Mouse (Mus musculus): ENCODE measurements around the gene Eif4g3.

The Eif4g3 gene

DNA sequence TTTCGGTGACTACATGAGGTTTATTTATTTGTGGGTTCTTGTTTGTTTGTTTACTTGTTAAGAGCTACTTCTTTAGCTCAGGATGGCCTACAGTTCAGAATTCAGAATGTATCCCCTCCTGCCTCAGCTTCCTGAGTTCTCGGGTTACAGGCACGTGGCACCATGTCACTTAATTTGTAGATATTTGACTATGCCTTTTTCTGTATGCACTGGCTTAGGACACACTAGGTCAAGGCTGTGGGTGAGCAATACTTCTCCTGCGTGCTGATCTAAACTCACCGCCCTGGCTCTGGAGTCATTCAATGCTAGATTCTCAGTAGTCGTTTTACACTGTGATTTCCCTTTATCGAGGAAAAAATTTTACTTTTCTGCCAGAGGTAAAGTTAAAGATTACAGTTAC, 227.9 kb downstream of the Eif4g3 start:
- DNase-seq (ENCODE audit: low spot score) = no peak

DNA sequence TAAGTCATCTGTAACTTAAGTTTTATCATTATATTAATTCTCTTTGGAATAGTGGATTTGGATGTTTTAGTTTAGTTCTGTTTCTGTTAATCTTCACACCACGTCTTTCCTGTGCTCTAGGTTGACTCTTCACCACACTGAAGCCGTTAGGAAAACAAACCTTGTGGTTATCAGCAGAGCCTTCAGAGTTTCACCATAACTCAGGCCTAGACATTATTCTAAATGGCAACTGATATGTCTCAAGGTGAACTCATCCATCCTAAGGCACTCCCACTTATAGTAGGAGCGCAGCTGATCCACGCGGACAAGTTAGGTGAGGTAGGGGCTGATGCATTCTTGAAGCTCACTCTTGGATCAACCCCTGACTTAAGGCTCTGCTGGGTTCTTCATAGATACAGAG, 228.6 kb downstream of the Eif4g3 start:
- DNase-seq (ENCODE audit: low spot score) = no peak

- DNase-seq (ENCODE audit: low spot score) = no peak
These were observed 229.6 kb downstream of the Eif4g3 start for GRCm38 (mm10) chr4:138222396-138222795.

DNA sequence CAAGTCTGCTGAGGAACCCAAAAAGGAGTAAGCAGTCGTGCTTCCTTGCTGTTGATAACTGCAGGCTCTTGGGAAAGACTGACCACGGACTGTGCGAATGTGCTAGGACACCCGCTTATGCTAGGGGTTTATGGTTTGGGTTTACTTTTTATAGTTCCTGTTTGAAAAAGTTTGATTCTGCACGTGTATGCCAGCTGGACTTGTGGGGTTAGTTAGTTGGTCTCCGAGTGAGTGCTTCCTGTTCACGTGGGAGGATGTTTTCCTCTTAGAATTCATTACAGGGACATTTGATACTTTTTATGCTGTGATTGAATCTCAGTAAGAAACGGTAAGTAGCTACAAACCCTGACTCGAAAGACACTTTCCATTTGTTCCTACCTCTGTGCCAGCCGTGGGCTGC, 230.8 kb downstream of the Eif4g3 start:
- DNase-seq (ENCODE audit: low spot score) = no peak

- no peak for DNase-seq (ENCODE audit: low spot score)
These were observed 254.2 kb downstream of the Eif4g3 start for GRCm38 (mm10) chr4:138246756-138247665.

DNA sequence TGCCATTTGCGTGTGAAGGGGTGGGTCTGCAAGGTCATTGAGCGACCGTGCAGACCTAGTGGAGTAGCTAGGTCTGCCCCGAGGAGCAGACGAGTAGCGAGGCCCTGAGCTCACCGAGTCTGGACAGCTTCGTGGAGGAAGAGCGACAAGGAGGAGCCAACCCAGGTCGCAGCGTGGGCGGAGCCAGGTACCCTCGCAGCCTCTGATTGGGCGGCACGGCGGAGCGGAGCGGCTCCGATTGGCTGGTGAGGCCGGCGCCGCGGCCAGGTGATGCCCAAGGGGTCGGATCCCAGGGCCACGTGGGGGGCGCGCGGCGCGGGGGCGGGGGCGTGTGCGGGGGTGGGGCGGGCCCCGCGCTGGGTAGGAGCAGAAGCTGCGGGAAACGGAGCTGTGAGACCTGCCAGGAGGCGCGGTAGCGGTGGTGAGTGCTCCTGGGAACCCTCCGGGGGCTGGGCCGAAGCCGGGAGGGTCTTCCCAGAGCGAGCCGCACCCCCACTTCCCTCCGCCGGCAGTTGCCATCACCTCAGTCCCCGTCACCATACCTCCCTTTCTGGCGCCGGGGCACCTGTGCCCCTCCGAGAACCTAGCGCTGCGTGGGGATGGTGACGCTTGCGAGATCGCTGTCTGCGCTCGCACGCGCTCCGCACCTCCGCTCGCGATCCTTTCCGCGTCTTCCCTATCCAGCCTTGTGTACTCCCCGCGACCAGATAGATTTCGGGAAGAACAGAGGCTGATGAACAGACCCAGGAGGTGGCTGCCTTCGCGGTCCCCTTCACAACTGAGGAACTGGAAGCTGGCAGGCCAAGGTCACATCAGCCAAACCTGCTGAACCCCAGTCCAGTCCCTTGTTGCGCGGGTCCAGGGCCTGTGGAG, 257.5 kb downstream of the Eif4g3 start, which contains the start of the genes Sh2d5 and Kif17:
Gene Sh2d5, plus strand, starts transcription at position 316 of the 873 bp plus-strand sequence.
Gene Kif17, plus strand, starts transcription at position 348 of the 873 bp plus-strand sequence.
- peak; percentile 56 for DNase-seq (ENCODE audit: low spot score)

DNA sequence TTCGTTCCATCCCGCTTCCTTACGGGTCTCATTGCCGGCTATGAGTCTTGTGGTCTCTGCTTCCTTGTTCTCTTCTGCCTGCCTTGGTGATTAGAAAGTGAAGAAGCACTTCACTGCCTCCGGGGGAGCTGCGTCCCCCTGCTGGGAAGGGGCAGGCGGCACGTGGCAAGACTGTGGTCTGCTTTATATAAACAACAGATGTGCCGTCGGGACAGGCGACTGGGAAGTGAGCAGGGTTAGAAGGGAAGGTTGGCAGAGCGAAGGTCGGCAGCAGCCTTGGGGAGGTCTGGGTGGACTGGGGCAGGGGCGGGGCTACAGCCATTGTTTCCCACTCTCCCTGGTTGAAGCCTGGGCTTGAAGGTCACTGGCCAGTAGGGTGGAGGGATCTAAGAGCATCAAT, 259.0 kb downstream of the Eif4g3 start:
- no peak for DNase-seq (ENCODE audit: low spot score)

DNA sequence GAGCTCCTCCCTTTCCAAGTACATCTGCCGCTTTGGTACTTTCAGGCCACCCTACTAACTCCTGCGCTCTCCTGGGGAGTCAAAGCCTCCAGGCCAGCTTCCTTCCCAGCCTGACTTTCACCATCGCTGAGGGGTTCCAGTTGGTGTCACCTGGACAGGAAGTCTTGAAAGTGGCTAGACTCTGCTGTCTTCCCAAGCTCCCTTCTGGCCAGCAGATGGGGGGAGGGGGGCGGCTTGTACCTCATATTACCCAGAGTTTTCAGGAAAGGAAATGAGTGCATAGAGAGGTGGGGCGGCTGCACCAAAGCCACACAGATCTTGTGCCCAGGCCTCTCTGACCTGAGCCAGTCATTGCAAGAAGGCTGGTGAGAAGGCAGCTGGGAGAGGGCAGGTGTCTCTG, 259.4 kb downstream of the Eif4g3 start:
- DNase-seq (ENCODE audit: low spot score) = no peak

DNA sequence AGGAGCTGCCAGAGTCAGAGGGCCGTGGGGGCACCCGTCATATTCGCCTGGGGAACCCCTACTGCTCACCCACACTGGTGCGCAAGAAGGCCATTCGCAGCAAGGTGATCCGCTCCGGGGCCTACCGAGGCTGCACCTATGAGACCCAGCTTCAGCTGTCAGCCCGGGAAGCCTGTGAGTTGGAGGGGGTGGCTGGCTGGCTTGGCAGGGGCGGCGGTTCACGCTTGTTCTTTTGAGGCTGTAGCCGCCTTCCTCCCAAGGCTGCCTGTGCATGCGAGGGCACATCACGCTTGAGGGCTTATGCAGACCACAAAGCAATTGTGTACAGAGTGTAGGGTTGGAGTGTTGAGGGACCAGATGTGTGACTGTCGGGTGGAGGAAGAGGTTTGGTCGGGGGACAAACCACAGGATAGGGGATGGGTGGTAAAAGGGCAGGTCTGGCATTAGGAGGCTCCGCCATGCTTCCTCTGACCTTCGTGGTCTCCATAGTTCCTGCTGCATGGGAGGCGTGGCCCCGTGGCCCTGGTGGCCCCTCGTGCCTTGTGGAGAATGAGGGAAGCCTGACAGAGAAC, 264.4 kb downstream of the Eif4g3 start:
- no peak for DNase-seq (ENCODE audit: low spot score)

All from urinary bladder, postnatal 25 days (tissue).